Mouse (Mus musculus) v-Abl transformed pro-B cells (cell line): Measurements from ENCODE around the gene Itgbl1.
"Not testable (repeated sequence)": the region's sequence is repeated elsewhere in the genome, so short reads cannot be mapped to it uniquely, and the experiment has no call there.

Source experiments
- in situ Hi-C, 2 experiments: fragments of 400-800 bp; cut with MboI; formaldehyde crosslinking; loops; one replicate each; pipeline ENCODE4 v1.15.1; 2025; ENCODE audit not compliant: unreplicated experiment in 2 of 2

The Itgbl1 gene

GRCm38 (mm10) chr14:123659921-123660385 lies at the start of gene Itgbl1:
Gene Itgbl1 (plus strand): TSS chr14:123659971.
- in situ Hi-C loops = no loop called here

DNA sequence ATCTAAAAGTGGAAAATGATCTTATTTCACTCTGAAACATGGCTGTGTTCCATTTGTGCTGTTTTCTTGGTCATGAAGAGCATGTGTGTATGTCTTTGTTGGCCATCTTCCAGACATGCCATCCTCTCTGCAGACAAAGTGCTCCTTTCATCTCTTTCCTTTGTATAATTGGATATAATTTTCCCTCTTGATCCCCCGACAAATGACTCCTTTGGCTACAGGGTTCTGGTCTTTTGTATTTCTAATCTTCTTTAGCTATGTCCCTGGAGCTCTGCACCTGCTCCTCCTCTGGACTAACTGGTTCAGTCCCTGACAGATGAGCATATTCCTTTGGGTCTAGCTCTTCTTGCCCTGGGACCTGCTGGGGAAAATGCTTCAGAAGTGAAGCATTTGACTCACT lies 36.8 kb upstream of the Itgbl1 start:
- in situ Hi-C loops = no loop called here

GRCm38 (mm10) chr14:123626501-123627179 lies 33.1 kb upstream of the Itgbl1 start, which contains the start of gene Nalcn:
Gene Nalcn (minus strand): TSS chr14:123627144.
- in situ Hi-C loops = no loop called here

- in situ Hi-C loops = no loop called here
Measured at GRCm38 (mm10) chr14:123627180-123627562, 32.6 kb upstream of the Itgbl1 start.

DNA sequence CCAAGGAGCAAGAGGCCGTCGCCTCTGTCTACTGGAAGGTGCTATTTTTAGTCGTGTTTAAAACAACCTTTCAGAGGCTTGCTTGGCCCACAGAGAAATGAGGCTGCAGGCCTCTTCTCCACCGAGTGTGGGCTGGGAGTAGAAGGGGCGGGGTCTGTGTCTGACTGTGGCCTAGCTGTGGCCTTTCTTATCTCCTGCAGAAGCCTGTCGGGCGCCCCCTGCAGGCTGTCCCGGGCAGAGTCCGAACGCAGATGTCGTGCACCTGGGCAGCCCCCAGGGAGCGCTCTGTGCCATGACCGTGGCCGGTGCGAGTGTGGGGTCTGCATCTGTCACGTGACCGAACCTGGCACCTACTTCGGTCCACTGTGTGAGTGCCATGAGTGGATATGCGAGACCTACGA lies 1.3 kb downstream of the Itgbl1 start:
- in situ Hi-C loops = no loop called here

DNA sequence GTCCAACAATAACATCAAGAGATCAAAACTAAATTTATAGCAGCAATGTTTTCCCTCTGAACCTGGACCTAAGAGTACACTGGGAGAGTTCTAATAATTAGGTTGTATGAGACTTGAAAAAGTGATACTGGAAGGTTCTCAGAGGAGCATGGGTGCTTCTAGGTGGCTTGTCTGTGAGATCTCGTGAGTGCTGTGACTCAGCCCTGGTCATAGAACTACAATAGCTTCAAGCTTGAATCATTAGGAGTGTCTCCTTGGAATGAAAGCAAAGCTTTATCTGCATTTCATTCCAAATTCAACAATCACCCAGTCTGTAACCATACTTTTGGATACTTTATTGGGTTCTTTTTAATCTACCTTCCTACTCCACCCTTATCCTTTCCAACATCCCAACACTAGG lies 2.6 kb downstream of the Itgbl1 start:
- in situ Hi-C loops = no loop called here

- in situ Hi-C loops = no loop called here
Measured at GRCm38 (mm10) chr14:123663206-123663605, 3.4 kb downstream of the Itgbl1 start.

DNA sequence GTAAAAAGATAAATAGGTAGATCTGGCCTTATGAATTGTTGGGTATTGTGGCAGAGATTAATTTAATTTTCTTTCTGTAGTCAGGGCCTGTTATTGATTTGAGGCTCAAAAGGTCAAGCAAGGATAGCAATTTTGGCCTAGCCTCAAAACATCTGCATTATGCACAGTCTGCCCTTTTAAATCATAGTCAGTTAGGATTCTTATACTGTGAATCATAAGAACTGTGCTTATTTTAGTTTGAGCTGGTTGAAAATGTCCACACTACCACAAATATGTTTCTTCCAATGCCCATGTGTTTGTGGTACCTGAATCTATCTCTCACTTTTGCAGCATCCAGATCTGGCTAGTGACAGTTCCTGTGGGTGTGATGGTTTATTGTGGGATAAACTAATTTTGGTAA lies 4.7 kb downstream of the Itgbl1 start:
- in situ Hi-C loops = no loop called here

DNA sequence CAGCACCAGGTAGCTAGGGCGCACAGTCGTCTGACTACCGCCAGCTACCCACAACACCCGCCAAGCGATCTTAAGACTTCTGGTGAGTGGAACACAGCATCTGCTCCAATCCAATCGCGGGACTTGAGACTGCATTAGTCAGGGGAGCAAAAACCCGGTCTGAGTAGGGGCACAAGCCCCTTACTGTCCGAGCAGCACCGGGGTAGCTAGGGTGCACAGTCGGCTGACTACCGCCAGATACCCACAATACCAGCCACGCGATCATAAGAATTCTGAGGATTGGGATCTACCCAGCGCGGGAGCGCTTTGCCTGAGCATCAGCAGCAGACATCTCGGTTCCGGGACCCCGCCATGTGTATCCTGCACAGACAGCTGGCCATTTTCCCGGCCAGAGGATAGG lies 11.3 kb downstream of the Itgbl1 start:
- in situ Hi-C loops = not testable (repeated sequence)

DNA sequence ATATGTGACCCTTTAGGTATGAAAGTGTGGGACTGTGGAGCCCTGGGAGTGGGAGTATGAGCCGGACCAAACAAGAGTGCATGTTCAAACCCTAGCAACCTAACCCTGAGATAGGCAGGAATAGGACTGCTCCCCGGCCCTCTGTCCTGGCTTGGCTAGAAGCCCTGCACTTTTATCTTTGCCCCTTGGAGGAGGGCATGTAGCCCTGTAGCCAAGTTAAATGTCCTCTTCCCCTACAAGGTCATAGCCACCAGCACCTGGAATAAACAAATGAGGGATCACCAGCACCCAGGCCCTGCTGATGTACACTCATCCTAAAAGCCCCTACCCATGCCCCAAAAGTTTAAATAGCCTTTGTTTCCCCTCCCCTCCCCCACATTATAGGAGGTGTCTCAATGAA lies 18.3 kb downstream of the Itgbl1 start:
- in situ Hi-C loops = no loop called here

GRCm38 (mm10) chr14:123714751-123715150 lies 55.0 kb downstream of the Itgbl1 start:
- in situ Hi-C loops = no loop called here

GRCm38 (mm10) chr14:123742055-123742454 lies 82.3 kb downstream of the Itgbl1 start:
- in situ Hi-C loops = no loop called here

DNA sequence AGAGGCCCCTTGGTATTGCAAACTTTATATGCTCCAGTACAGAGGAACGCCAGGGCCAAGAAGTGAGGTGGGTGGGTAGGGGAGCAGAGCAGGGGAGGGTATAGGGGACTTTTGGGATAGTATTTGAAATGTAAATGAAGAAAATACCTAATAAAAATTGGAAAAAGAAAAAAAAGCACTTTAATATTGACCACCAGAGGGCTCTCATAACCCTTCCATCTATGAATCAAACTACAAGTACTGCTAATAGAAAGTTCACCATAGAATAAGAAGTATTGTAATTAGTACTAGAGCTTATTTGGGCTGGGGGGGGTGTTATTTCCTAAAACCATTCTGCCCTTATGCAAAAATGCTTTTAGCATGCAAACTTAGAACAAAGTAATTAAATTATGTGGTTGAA lies 91.2 kb downstream of the Itgbl1 start:
- in situ Hi-C loops = no loop called here

GRCm38 (mm10) chr14:123759534-123759933 lies 99.8 kb downstream of the Itgbl1 start:
- in situ Hi-C loops = no loop called here

DNA sequence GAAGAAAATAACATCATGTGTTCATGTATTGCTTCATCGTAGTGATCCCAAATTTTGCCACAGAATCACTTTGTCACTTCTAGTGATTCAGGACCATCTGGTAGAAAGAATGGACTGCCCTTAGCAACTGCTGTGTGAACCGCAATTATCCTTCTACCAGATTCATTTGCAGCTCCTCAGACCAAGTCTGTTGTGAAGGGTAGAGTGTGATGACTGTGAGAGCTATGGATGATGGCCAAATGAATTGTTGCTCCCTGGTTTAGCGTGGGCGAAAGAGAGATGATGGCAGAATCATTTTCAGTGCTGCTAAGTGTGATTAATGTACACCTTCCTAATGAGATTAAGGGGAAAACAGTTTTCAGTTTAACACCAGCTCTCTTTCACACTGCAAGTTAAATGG lies 100.3 kb downstream of the Itgbl1 start:
- in situ Hi-C loops = no loop called here

GRCm38 (mm10) chr14:123801744-123802143 lies 142.0 kb downstream of the Itgbl1 start:
- in situ Hi-C loops = no loop called here

DNA sequence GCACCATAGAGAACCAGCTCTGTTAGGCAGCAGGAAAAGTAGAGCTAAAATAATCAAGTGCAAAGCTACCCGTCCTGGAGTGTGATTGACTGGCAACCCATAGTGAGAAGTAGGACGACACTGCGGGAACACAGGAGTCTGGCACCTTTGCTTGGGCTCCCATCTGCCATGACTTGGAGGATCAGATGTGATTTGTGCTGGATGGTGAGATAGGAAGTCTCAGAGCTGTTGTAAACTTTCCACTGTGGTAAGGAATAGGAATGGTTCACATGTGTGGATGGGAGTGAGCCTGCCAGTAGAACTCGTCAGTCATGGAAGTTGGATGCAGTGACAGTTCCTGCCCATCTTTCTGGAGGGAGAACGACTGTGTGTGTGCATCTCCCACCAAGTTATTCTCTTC lies 177.9 kb downstream of the Itgbl1 start:
- in situ Hi-C loops = no loop called here

- in situ Hi-C loops = no loop called here
Measured at GRCm38 (mm10) chr14:123843675-123844425, 184.1 kb downstream of the Itgbl1 start.

DNA sequence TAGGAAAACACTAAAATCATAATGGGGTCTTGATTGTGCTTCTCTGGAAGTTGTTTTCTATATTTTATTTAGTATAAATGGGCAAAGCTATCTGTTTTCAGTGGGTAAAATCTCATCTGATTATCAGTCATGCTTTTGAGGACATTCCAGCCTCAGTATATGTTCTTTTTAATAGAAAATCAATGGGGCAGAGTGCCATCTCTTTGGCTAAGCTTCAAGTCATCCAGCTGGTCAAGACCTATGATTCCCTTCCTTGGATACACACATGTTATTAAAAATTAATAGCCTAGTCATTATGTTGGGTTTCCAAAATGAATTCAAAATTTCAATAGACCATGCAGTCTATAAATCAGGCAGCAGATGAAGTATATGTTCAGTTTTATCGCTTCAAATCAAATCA lies 204.8 kb downstream of the Itgbl1 start:
- in situ Hi-C loops = no loop called here

DNA sequence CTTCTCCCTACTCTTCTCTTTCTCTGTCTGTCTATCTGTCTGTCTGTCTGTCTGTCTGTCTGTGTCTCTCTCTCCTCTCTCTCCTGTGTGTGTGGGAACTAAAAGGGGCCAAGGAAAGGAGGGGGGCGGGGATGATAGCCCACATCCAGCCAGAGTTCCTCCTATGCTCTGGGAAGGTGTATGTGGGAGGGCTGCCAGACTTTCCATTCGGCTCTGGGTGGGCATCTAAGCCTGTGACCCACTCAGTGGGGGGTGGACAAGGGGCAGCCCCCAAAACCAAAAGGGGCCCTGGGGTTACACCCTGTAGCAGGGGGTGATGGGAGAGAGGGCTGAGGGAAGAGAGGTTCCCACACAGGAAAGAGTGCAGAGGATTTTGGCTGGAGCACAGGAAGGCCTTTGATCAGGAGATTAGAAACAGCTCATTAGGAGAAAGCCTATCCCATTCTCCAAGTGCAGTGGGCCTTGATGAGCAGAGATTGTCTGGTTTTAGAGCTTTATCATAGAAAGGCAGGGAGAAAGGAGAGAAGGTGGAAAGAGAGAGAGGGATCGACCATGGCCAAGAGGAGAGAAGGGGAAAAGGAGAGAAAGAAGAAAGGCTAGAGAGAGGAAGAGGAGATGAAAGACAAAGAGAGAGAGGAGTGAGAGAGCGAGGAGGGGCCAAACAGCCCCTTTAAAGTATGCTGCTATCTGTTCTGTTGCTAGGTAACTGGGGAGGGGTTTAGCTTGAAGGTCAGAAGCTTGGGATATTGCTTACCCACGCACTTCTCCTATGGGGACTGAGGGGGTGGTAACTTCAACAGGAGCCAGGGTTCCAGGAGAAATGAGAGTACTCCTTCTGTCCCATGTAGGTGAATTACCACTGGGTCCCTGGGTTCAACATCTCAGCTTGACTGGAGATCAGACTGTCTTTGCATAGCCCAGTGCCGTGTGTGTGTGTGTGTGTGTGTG lies 206.3 kb downstream of the Itgbl1 start:
- in situ Hi-C loops = no loop called here

GRCm38 (mm10) chr14:123927903-123928302 lies 268.1 kb downstream of the Itgbl1 start:
- in situ Hi-C loops = no loop called here
